Mouse (Mus musculus) myocyte (in vitro differentiated cells): ENCODE results near the gene Gm49354. TPM values are rescaled to one million over a fixed set of nuclear protein-coding genes. Genes with fewer than 3 reads are reported as not detected.

Source experiments
- H3K27me3 ChIP-seq: one replicate; pipeline ENCODE4 v1.6.1; 2011; ENCODE audit not compliant: control insufficient read depth, insufficient read depth, insufficient read length
- H3K36me3 ChIP-seq: one replicate; pipeline ENCODE4 v1.6.1; 2011; ENCODE audit not compliant: control insufficient read depth, insufficient read depth
- H3K4me2 ChIP-seq: one replicate; pipeline ENCODE4 v1.6.1; 2011; ENCODE audit warnings: low read depth, control low read depth
- H3K4me3 ChIP-seq: one replicate; pipeline ENCODE4 v1.5.1; 2011; ENCODE audit warnings: mild to moderate bottlenecking, control low read depth, moderate library complexity
- H3K79me2 ChIP-seq: one replicate; pipeline ENCODE4 v1.6.1; 2011; ENCODE audit not compliant: control insufficient read depth, insufficient read depth
- H3ac ChIP-seq: one replicate; pipeline ENCODE4 v1.6.1; 2011; ENCODE audit not compliant: control insufficient read depth, insufficient read length
- CEBPB ChIP-seq: IDR thresholded peaks from 2 replicates; pipeline ENCODE4 v1.6.1; 2011; ENCODE audit warnings: mild to moderate bottlenecking, moderate library complexity; ENCODE audit not compliant: poor library complexity, insufficient read depth, severe bottlenecking
- E2F4 ChIP-seq: IDR thresholded peaks from one replicate; pipeline ENCODE4 v1.6.1; 2011; ENCODE audit warnings: mild to moderate bottlenecking, control low read depth, moderate library complexity; ENCODE audit not compliant: insufficient read depth
- MAX ChIP-seq: IDR thresholded peaks from one replicate; pipeline ENCODE4 v1.6.1; 2011; ENCODE audit warnings: low read depth, mild to moderate bottlenecking, control low read depth
- MYOD1 ChIP-seq, 3 experiments: IDR thresholded peaks; one replicate each; pipeline ENCODE4 v1.6.1; 2011; ENCODE audit warnings: control low read depth in 2 of 3, low read depth in 2 of 3, mild to moderate bottlenecking in 2 of 3, moderate library complexity in 1 of 3; ENCODE audit not compliant: insufficient read length in 2 of 3, control insufficient read depth in 1 of 3
- MYOG ChIP-seq, 3 experiments: IDR thresholded peaks; one replicate each; pipeline ENCODE4 v1.6.1; 2011; ENCODE audit warnings: control low read depth in 2 of 3, low read depth in 2 of 3, mild to moderate bottlenecking in 2 of 3; ENCODE audit not compliant: insufficient read length in 2 of 3, control insufficient read depth in 1 of 3, insufficient read depth in 1 of 3
- POLR2A ChIP-seq: IDR thresholded peaks from one replicate; pipeline ENCODE4 v1.6.1; 2011; ENCODE audit warnings: low read depth, mild to moderate bottlenecking, control low read depth, moderate library complexity; ENCODE audit not compliant: insufficient read length
- POLR2AphosphoS2 ChIP-seq: IDR thresholded peaks from one replicate; pipeline ENCODE4 v1.6.1; 2011; ENCODE audit warnings: low read depth, control low read depth; ENCODE audit not compliant: insufficient read length
- REST ChIP-seq: IDR thresholded peaks from one replicate; pipeline ENCODE4 v1.6.1; 2011; ENCODE audit warnings: mild to moderate bottlenecking, control low read depth, moderate library complexity; ENCODE audit not compliant: insufficient read depth, insufficient read length
- SRF ChIP-seq: IDR thresholded peaks from one replicate; pipeline ENCODE4 v1.6.1; 2011; ENCODE audit warnings: low read depth; ENCODE audit not compliant: control insufficient read depth, insufficient read length
- TCF12 ChIP-seq: IDR thresholded peaks from one replicate; pipeline ENCODE4 v1.6.1; 2011; ENCODE audit warnings: mild to moderate bottlenecking, control low read depth; ENCODE audit not compliant: poor library complexity, insufficient read depth, severe bottlenecking
- TCF3 ChIP-seq: IDR thresholded peaks from one replicate; pipeline ENCODE4 v1.6.1; 2011; ENCODE audit warnings: low read depth, control low read depth; ENCODE audit not compliant: insufficient read length
- USF1 ChIP-seq: IDR thresholded peaks from one replicate; pipeline ENCODE4 v1.6.1; 2011; ENCODE audit warnings: low read depth, mild to moderate bottlenecking, control low read depth, moderate library complexity
- polyA plus RNA-seq: library from polyadenylated mRNA; unstranded; fragments of >200 nt; fragmentation: generic; extraction: Trizol; gene quantifications from one replicate; pipeline ENCODE4 v1.2.1, GENCODE M21; 2012; ENCODE audit warnings: missing spikeins

Gm49354 gene
- polyA plus RNA-seq, 1 experiment: not detected

- no peak for TF ChIP-seq SRF
- TF ChIP-seq TCF3: no peak
- TF ChIP-seq MAX: no peak
- no peak for TF ChIP-seq POLR2AphosphoS2
- no peak for TF ChIP-seq E2F4
- TF ChIP-seq TCF12: no peak
- no peak for TF ChIP-seq REST
- TF ChIP-seq MYOG (IDR thresholded peaks at IDR 0.05; ENCODE audit: control insufficient read depth in 1 of 3, insufficient read depth in 1 of 3, insufficient read length in 2 of 3, low read depth in 2 of 3): no peak
- no peak for TF ChIP-seq POLR2A
- no peak for TF ChIP-seq CEBPB
- TF ChIP-seq MYOD1 (IDR thresholded peaks at IDR 0.05; ENCODE audit: control insufficient read depth in 1 of 3, insufficient read length in 2 of 3, low read depth in 2 of 3): no peak
- no peak for TF ChIP-seq USF1
- H3K27me3 ChIP-seq: no peaks in the 10 kb centered on the region
- no peak overlapping the region for H3K4me2 ChIP-seq
- peaks cover under 1% of the 10 kb centered on the region for H3K79me2 ChIP-seq
- no peak overlapping the region for H3K4me3 ChIP-seq
- peaks cover 20% of the 10 kb centered on the region for H3K36me3 ChIP-seq
- no peak overlapping the region for H3ac ChIP-seq
Observed at GRCm38 (mm10) chr13:59756906-59757305, 25.1 kb downstream of the Gm49354 start.

- no peaks in the 10 kb centered on the region for H3K27me3 ChIP-seq
- H3K36me3 ChIP-seq: no peaks in the 10 kb centered on the region
- no peaks in the 10 kb centered on the region for H3K79me2 ChIP-seq
- H3K4me3 ChIP-seq: no peak overlapping the region
- H3ac ChIP-seq: no peak overlapping the region
- TF ChIP-seq TCF12 (no peak), REST (no peak), SRF (no peak), POLR2A (no peak), MYOG (IDR thresholded peaks at IDR 0.05; ENCODE audit: control insufficient read depth in 1 of 3, insufficient read depth in 1 of 3, insufficient read length in 2 of 3, low read depth in 2 of 3) (no peak), USF1 (no peak), POLR2AphosphoS2 (no peak), CEBPB (no peak), TCF3 (no peak), MAX (no peak), MYOD1 (IDR thresholded peaks at IDR 0.05; ENCODE audit: control insufficient read depth in 1 of 3, insufficient read length in 2 of 3, low read depth in 2 of 3) (no peak), E2F4 (no peak)
- H3K4me2 ChIP-seq: no peak overlapping the region
Observed at GRCm38 (mm10) chr13:59750310-59750709, 31.7 kb downstream of the Gm49354 start.

GRCm38 (mm10) chr13:59746711-59747110, 35.3 kb downstream of the Gm49354 start, which contains the start of gene 1700014D04Rik:
Gene 1700014D04Rik (minus strand): TSS chr13:59746752.
- Histone ChIP-seq H3K27me3 (no peaks in the 10 kb centered on the region), H3K4me2 (no peak within 1 kb of the TSS), H3K36me3 (no peaks in the 10 kb centered on the region), H3K79me2 (no peaks in the 10 kb centered on the region), H3K4me3 (no peak within 1 kb of the TSS), H3ac (no peak within 1 kb of the TSS)
- no peak for TF ChIP-seq USF1
- TF ChIP-seq E2F4: no peak
- TF ChIP-seq MAX: no peak
- TF ChIP-seq TCF3: no peak
- TF ChIP-seq MYOG (IDR thresholded peaks at IDR 0.05; ENCODE audit: control insufficient read depth in 1 of 3, insufficient read depth in 1 of 3, insufficient read length in 2 of 3, low read depth in 2 of 3): no peak
- no peak for TF ChIP-seq POLR2AphosphoS2
- no peak for TF ChIP-seq TCF12
- TF ChIP-seq MYOD1 (IDR thresholded peaks at IDR 0.05; ENCODE audit: control insufficient read depth in 1 of 3, insufficient read length in 2 of 3, low read depth in 2 of 3): no peak
- no peak for TF ChIP-seq POLR2A
- no peak for TF ChIP-seq REST
- no peak for TF ChIP-seq SRF
- no peak for TF ChIP-seq CEBPB

- Histone ChIP-seq H3K79me2 (no peaks in the 10 kb centered on the region), H3K4me3 (no peak overlapping the region), H3K36me3 (no peaks in the 10 kb centered on the region), H3K27me3 (no peaks in the 10 kb centered on the region), H3ac (no peak overlapping the region), H3K4me2 (no peak overlapping the region)
- TF ChIP-seq REST (peak; percentile 61), MAX (no peak)
Observed at GRCm38 (mm10) chr13:59746164-59746563, 35.9 kb downstream of the Gm49354 start.

GRCm38 (mm10) chr13:59745462-59745861, 36.6 kb downstream of the Gm49354 start:
- no peaks in the 10 kb centered on the region for H3K79me2 ChIP-seq
- H3K27me3 ChIP-seq: no peaks in the 10 kb centered on the region
- H3K36me3 ChIP-seq: no peaks in the 10 kb centered on the region
- TF ChIP-seq TCF3 (no peak), MAX (no peak), POLR2A (no peak), MYOD1 (IDR thresholded peaks at IDR 0.05; ENCODE audit: control insufficient read depth in 1 of 3, insufficient read length in 2 of 3, low read depth in 2 of 3) (no peak), SRF (no peak), USF1 (no peak), CEBPB (no peak), E2F4 (no peak), TCF12 (no peak), REST (no peak), MYOG (IDR thresholded peaks at IDR 0.05; ENCODE audit: control insufficient read depth in 1 of 3, insufficient read depth in 1 of 3, insufficient read length in 2 of 3, low read depth in 2 of 3) (no peak), POLR2AphosphoS2 (no peak)
- no peak overlapping the region for H3ac ChIP-seq
- H3K4me2 ChIP-seq: no peak overlapping the region
- no peak overlapping the region for H3K4me3 ChIP-seq
